Mouse (Mus musculus) kidney, postnatal 4 days (tissue): ENCODE data around the gene Suclg1.

Experiments
- DNase-seq, 2 experiments: peaks; one replicate each; pipeline ENCODE4 v3.0.0; 2021; ENCODE audit warnings: mixed read lengths in 2 of 2

The Suclg1 gene

DNA sequence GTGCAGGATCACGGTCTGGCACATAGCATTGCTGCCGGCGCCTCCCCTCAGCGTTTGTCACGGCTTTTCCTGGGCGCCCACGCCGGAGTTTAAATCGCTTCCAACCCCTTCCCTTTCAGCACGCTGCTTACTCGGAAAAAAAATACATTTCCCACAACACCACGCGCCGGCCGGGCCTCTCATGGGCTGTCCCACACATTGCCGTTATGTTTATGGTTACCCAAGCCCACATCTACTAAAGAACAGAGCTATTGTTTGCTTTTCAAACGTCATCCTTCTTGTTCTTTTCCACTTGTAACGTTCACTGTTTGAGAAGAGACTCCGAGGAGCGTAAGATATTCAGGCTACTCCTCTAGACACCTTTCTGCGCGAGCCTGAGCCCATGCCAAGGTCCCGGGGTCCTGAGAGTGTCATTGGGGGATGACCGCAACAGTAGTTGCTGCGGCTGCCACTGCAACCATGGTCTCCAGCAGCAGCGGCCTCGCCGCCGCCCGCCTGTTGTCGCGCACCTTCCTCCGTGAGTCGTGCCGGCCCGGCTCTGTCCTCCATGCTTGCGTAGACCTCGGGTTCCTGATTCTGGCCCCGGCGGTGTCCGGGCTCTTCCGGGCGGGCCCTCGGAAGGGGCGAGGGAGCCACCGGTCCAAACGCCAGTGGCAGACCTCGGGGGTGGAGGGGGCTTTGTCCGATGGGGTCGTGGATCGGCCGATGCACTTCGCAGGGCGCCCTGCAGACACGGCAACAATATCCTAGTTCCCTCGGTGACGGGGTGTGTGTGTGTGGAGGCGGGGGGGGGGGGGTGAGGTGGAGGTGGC, at the start of gene Suclg1:
TSS of gene Suclg1 (plus strand) at position 146 of the 812 bp plus-strand sequence.
- peak; percentile 87 to 93 for DNase-seq

GRCm38 (mm10) chr6:73203724-73204123, 44.5 kb upstream of the Suclg1 start:
- no peak for DNase-seq

- peak; percentile 32 to 37 for DNase-seq
These were observed 43.2 kb upstream of the Suclg1 start for GRCm38 (mm10) chr6:73204937-73205336.

- no peak for DNase-seq
These were observed 38.6 kb upstream of the Suclg1 start for GRCm38 (mm10) chr6:73209598-73209997.

DNA sequence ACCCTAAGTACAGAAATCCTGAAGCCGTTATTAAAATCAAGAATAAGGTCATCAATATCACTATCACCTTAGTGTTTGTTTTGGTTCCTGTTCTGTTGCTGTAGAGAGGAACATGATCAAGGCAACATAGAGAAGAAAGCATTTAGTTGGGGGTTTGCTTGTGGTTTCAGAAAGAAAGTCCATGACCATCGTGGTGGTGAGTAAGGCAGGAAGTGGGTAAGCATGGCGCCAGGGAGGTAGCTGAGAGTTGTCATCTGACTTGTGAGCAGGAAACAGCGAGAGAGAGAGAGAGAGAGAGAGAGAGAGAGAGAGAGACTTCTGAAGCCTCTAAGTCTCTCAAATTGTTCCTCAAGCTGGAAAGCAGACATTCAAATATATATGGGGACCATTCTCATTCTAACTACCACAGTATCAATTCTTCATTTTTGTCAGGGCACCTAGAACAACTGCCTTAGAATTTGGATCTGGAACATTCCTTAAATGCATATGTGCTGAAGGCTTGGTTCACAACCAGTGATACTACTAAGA, 37.7 kb upstream of the Suclg1 start:
- no peak for DNase-seq

GRCm38 (mm10) chr6:73211036-73211435, 37.1 kb upstream of the Suclg1 start:
- DNase-seq, result no peak

DNA sequence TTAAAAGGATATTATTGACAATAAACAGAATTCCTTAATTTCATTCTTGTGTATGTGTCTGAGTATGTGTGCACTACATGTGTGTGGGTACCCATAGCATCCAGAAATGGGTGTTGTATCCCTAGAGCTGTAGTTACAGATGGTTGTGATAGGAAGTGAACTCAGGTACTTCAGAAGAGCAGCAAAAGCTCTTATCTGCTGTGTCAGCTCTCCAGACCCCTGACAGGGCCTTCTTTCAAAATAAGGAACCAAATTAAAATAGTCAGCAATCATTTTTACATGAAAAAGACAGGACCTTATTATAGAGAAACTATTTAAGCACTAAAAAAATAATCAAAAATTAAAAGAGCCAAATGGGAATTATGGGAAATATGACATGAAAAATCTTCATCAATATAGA, 36.6 kb upstream of the Suclg1 start:
- DNase-seq, result no peak

- DNase-seq, result peak; percentile 84 to 92
These were observed 26.8 kb upstream of the Suclg1 start, which contains the start of gene Dnah6 for GRCm38 (mm10) chr6:73221189-73221957. Gene Dnah6, minus strand, starts transcription at chr6:73221651.

DNA sequence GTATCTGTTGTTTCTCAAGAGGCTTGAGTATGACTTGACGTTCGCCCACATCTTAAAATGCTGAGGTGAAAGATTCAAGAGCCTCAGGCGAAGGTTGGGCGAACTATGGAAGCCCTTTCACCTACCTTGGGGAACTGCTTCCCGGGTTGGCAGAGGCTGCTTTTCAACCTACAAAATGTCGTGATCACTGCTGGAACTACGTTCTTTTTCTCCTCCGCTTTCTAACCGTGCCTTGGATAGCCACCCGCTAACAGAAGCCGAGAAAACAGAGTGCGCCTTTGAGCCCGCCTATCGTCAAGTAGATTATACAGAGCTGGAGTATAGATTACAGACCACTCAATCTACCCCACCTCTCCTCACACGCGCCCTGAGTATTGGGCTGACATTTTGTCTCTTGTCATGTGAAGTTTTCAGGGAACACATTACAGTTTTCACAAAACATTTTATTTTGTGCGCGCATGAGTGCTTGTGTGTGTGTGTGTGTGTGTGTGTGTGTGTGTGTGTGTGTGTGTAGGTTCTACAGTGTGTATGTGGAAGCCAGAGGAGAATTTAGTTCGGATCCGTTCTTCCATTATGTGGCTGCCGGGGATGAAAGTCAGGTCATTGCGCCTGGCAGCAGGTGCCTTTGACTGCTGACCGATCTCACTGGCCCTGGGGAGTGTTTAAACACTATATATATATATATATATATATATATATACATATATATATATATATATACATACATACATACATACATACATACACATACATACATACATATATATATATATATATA, 26.0 kb upstream of the Suclg1 start:
- DNase-seq, result peak; percentile 28 to 67

- DNase-seq, result peak; percentile 93 to 95
These were observed 25.2 kb upstream of the Suclg1 start for GRCm38 (mm10) chr6:73222841-73223526.

DNA sequence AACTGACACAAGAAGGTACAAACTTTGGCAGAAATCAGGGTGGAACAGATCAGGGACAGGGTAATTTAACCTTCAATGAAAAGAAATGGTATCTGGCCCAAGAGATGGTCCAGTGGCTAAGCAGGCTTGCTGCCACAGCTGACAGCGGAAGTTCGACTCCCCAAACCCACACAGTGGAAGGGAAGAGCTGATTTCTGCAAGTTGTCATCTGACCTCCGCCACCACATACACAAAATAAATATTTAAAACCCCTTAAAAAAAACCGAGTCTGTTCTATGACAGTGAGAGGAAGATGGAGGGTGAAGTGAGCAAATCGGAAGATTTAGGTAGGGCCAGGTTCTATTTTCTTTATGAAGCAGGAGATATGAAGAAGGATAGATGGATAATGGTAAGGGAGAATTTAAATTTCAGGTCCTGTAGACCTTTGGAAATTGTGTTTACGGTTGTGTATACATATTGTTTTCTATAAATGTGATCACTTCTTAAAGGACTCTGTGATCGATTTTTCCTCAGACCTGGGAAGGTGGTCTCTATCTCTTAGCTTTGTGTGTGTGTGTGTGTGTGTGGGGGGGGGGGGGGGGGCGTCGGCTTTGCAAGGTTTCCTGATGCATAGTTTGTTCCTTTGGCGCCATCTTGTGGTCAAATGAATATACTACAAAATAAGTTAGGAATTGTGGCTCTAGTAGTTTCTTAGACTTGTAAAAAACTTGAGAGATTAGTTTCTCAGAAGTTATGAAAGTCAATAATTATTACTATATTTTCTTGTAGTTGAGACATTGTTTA, 20.6 kb upstream of the Suclg1 start:
- DNase-seq, result no peak

DNA sequence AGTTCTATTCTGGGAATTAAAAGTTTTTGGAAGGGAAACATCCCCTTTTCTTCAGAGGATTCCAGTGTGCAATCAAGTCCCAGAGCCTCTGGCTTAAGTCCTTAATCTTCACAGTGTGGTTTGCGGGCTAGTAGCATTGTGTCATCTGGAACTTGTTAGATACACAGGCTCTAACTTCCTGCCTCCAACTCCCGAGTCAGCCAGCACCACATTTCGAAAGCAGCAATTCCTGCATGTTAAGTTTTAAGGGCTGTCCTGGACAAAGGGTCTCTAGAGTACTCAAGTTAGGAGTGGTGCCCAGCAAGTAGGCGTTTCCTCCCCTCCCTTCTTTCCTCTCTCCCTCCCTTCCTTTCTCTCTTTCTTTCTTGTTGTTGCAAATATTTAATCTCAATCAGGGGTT, 19.8 kb upstream of the Suclg1 start:
- peak; percentile 14 to 37 for DNase-seq

GRCm38 (mm10) chr6:73228881-73229280, 19.3 kb upstream of the Suclg1 start:
- DNase-seq, result no peak

GRCm38 (mm10) chr6:73232152-73232584, 16.0 kb upstream of the Suclg1 start:
- peak; percentile 27 to 53 for DNase-seq

GRCm38 (mm10) chr6:73233202-73233726, 14.9 kb upstream of the Suclg1 start:
- DNase-seq, result no peak

GRCm38 (mm10) chr6:73234302-73234900, 13.8 kb upstream of the Suclg1 start:
- no peak for DNase-seq

- no peak for DNase-seq
These were observed 12.5 kb upstream of the Suclg1 start for GRCm38 (mm10) chr6:73235650-73236049.

- DNase-seq, result no peak
These were observed 1.4 kb upstream of the Suclg1 start for GRCm38 (mm10) chr6:73246821-73247220.

- DNase-seq, result peak; percentile 44 to 63
These were observed 730 bp upstream of the Suclg1 start for GRCm38 (mm10) chr6:73247452-73247851.

DNA sequence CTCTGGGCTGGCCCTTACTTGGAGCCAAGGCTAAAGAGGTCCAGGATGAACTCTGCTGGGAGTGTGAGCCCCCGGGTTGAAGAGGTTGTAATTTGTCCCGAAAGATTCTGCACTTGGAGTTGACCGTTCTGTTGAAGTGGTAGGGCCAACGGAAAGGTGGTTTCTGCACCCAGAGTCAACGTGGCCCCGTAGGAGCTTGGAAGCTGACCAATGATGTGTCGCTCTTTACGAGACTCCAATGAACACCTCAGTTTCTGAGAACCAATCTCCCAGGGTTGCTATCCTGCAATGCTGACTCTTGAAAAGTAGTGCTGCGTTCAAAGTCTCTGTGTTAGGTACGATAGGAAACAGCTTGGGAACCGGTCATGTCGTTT, 854 bp downstream of the Suclg1 start:
- peak; percentile 24 to 47 for DNase-seq

- no peak for DNase-seq
These were observed 1.7 kb downstream of the Suclg1 start for GRCm38 (mm10) chr6:73249851-73250250.
